Mouse (Mus musculus): ENCODE results near the gene Ptges3l.
"Not testable (repeated sequence)": the region's sequence is repeated elsewhere in the genome, so short reads cannot be mapped to it uniquely, and the experiment has no call there.

Ptges3l gene

GRCm38 (mm10) chr11:101455627-101456026 is 30.5 kb upstream of the Ptges3l start:
- no peak for DNase-seq

DNA sequence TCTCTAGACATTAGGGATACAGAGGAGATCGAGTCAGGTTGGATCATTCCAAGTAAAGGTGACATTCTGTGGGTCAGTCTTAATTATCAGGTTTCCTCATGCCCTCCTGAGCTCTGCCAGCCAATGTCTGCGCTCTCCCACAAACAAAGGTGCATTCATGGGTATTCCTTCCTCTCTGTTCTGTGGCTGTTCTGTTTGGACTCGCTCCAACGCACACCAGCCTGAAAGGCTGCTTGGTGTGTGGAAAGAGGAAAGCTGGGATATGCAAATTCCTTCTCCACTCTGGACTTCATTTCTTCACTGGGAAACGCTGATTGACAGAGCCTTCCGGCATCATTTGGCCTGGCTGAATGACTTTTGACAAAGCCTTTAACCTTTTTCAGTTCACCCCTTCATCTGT is 29.6 kb upstream of the Ptges3l start:
- DNase-seq: no peak

DNA sequence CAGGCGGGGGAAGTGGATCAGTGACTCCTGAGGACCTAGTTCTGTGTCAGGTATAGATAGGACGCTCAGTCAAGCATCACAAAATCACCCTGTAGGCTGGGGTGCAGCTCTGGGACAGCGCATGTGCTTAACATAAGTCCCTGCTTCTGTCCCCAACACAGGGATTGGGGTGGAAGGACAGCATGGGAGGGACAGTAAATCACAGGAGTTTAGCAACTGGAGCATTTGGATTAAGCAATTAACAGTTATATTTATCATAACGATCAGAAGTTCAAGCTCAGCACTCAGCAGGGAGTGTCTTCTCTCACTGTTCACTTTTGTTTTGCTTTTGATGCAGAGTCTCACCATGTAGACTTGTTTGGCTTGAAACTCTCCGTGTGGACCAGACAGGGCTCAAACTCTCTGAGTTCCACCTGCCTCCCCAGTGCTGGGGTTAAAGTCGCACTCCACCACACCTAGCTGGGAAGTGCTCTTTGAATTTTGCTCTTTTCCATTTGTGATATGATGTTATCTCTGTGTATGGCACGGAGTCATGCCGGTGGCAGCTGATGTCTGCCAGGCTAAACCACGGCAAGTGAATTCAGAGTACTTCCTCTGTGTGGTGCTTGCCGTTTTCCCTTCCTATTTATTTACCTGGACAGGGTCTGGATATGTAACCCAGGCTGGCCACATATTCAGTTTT is 27.1 kb upstream of the Ptges3l start:
- no peak for DNase-seq

GRCm38 (mm10) chr11:101451536-101451935 is 26.4 kb upstream of the Ptges3l start:
- DNase-seq: no peak

DNA sequence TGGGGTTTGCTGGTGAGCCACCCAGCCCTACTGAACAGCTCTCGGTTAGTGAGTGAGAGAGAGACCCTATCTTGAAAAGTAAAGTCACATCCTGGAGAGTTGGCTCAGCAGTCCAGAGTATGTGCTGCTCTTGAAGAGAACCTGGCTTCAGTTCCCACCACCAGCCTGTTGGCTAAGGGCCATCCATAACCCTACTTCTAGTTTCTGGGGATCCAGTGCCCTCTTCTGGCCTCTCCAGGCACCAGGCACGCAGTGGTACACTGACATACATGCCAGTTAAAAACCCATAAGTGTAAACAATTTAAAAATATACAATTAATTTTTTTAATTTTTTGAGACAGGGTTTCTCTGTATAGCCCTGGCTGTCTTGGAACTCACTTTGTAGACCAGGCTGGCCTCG is 25.3 kb upstream of the Ptges3l start:
- DNase-seq: no peak

GRCm38 (mm10) chr11:101449596-101449995 is 24.5 kb upstream of the Ptges3l start:
- DNase-seq: not testable (repeated sequence)

GRCm38 (mm10) chr11:101448899-101449298 is 23.8 kb upstream of the Ptges3l start:
- DNase-seq: no peak

GRCm38 (mm10) chr11:101448274-101448746 is 23.2 kb upstream of the Ptges3l start, which contains the start of gene Ifi35:
Gene Ifi35 (plus strand): TSS chr11:101448407.
- peak; percentile 86 for DNase-seq

GRCm38 (mm10) chr11:101447786-101448185 is 22.7 kb upstream of the Ptges3l start:
- DNase-seq: no peak

DNA sequence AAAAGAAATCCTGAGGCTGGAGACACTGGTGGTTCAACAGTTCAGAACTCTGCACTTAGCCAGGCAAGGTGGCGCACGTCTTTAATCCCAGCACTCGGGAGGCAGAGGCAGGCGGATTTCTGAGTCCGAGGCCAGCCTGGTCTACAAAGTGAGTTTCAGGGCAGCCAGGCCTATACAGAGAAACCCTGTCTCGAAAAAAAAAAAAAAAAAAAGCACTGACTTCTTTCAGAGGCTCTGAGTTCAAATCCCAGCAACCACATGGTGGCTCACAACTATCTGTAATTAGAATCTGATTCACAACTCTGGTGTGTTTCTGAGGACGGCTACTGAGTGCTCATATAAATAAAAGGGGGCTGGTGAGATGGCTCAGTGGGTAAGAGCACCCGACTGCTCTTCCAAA is 21.7 kb upstream of the Ptges3l start:
- DNase-seq: not testable (repeated sequence)

DNA sequence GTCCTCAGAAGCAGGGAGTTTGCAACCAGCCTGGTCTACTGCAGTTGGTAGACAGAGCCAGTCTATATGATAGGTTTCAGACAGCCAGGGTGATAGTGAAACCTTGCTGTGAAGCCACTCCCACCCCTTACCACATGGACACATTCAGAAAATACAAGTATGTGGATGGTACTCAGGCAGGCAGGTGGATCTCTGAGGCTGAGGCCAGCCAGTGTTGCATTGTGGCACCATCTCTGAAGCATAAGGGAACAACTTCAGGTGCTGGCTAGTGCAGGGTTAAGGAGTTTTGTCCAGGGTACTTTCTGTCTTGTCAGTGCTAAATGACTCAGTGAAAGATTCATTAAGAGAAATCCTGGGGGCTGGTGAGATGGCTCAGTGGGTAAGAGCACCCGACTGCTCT is 21.2 kb upstream of the Ptges3l start:
- DNase-seq: no peak

DNA sequence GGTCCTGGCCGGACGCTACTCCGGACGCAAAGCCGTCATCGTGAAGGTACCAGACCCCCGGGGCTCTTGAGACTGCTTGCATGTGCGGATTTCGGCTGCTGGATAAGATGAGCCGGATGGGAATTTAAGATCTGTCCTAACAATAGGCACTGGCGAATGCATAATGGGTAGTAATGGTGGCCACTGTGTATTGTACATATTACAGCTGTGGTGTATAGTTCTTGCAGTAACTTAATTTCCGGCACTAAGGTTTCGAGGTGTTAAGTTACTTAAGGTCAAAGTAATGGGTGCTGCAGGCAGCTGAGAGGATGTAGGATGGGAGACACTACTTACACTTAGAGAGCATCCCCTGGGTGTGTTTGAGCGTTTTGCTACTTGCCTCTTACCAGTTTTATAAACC is 17.6 kb upstream of the Ptges3l start:
- DNase-seq: no peak

- peak; percentile 99 for DNase-seq
Measured at GRCm38 (mm10) chr11:101442127-101442693, 17.1 kb upstream of the Ptges3l start, which contains the start of gene Rpl27. Gene Rpl27 (plus strand): TSS chr11:101442298.

DNA sequence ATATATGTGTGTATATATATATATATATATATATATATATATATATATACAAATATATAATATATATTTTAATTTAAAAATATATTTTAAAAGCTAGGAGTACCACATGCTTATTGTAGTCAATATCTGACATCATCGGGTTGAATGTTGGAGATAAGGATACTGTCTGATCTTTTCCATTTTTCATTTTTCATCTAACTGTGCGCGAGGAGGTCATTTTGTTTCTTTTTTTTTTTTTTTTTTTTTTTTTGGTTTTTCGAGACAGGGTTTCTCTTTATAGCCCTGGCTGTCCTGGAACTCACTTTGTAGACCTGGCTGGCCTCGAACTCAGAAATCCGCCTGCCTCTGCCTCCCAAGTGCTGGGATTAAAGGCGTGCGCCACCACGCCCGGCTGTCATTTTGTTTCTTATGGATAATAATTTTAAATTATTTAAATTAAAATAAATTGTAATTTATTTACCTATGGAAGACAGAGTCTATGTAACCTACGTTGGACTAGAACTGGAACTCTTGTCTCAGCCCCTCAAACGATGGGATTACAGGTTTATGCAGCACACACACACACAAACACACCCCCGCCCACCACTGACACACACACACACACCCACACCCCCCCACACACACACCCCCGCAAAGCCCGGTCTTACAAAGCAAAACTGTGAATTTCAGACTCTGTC is 16.5 kb upstream of the Ptges3l start:
- DNase-seq: not testable (repeated sequence)

DNA sequence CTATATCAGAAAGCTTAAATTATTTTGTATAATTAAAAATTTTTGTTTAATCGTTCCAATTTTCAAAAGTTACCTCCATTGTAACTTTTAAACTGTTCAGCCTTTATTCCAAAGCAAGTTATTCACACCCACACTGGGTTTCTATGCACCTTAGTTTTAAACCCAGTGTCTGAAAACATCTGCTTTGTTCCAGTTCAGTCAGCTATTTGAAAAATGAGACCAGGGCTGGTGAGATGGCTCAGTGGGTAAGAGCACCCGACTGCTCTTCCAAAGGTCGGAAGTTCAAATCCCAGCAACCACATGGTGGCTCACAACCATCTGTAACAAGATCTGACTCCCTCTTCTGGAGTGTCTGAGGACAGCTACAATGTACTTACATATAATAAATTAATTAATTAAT is 12.9 kb upstream of the Ptges3l start:
- not testable (repeated sequence) for DNase-seq

DNA sequence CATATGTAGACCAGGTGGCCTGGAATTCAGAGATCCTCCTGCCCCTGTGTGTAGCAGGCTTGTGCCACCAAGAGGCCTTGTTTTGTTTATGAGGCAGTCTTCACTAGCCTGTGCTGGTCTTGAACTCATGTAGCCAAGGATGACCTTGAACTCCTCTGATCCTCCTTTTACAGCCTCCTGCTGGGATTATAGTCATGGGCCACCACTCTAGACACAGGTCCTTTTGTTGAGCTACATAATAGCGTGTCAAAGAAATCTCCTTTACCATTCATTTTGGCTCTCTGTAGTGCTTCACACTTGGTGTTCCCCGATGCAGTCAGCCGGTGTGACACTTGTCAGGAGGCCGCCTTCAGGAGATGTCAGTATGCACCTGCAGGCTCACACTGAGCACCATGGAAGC is 11.8 kb upstream of the Ptges3l start:
- DNase-seq: no peak

- DNase-seq: no peak
Measured at GRCm38 (mm10) chr11:101435831-101436230, 10.7 kb upstream of the Ptges3l start.

GRCm38 (mm10) chr11:101433396-101433795 is 8.3 kb upstream of the Ptges3l start:
- DNase-seq: no peak

GRCm38 (mm10) chr11:101431327-101431726 is 6.2 kb upstream of the Ptges3l start:
- no peak for DNase-seq

DNA sequence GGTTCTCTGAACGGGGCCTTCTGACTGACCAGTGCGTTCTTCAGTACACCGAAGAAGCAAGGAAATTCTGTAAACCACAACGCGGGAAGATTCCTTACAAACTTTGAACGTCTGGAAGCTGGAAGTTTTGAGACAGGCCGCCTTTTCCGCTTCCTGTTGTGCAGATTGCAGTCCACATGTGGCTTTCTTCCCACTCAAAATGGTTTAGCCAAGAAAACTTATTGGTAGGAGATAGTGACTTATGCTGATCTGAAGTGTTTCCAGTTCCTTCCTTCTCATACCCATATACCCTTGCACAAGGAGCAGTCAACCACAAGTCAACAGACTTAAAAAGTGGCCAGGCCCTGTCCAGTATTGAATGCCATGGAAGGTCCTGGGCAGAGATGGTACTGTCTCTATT is 1.0 kb upstream of the Ptges3l start:
- DNase-seq: no peak

DNA sequence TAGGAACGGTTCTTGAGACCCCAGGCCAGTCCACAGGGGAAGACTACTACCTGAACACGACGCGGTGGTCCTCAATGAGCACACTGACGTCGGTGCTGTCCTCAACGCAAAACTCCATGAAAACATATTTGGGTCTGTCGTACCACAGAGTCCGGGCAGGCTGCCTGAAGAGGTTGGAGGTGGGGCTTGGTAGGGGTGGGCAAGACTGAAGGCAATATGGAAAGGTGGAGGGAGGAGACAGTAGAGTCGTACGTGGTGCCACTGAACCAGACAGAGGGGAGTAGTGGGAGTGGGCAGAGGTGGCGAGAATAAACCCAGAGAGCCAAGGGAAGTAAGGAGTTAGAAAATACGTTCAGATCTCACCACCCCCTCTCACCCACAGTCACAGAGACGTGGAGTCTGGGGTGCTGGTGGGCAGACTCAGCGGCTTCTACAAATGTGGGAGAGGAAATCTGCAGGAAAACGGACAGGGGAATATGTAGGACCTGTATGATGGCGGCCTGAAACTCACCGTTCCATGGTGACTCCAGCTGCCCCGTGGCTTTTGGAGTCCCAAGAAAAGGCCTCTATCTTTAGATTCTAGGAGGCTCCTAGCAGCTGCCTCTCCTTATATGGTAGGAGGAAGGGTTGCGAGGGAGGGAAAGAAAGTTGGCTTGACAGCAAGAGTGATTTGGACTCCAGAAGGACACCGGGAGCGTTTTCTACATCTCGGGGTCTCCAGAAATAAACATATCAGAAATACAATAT is 855 bp downstream of the Ptges3l start, which contains the start of gene Gm27029:
Gm27029 (minus strand) TSS at position 692 of the 747 bp plus-strand sequence.
- no peak for DNase-seq

DNA sequence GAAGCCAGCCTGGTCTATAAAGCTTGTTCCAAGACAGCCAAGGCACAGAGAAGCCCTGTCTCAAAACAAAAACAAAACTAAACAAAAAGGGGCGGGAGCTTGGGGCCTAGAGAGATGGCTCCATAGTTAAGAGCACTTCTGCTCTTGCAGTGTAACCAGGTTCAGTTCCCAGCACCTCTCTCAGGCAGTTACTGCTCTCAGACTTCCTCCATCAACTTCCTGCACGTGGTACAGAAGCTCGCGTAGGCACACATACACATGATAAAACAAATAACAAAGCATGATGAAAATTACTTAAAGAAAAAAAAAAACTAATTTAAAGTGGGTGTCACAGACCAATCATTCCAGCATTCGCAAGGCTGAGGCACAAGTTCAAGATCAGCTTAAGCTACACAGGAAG is 5.0 kb downstream of the Ptges3l start:
- DNase-seq: no peak

DNA sequence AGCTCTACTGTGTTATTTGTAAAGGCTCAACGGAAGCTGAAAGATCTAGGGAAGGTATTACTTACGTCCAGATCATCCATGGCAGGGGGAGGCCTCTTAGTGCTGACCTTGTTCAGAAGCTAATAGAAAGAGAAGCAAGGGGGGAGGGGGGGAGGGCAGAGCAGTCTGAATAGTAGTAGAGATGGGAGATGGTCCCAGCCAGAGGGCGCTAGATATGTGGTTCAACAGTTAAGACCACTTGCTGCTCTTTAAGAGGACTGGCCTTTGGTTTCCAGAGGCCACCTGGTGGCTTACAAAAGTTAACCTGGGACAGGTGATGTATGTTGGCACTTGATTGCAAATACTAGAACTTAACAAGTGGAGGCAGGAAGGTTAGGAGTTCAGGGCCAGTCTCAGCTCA is 5.5 kb downstream of the Ptges3l start:
- no peak for DNase-seq

Data from kidney, adult 9 months (tissue).